Mouse (Mus musculus) hindbrain, embryonic 11.5 days (tissue): Measurements from ENCODE around the gene C2cd6. TPM values are rescaled to one million over a fixed set of nuclear protein-coding genes. Genes with fewer than 3 reads are reported as not detected.

Experiments
- ATAC-seq: fragments of 200-750 bp; cut with Nextera tagmentation; 2 replicates; pipeline ENCODE4 v1.8.0; 2017; ENCODE audit warnings: mild to moderate bottlenecking, moderate TSS enrichment, moderate library complexity; ENCODE audit not compliant: low FRiP score
- DNase-seq: peaks from one replicate; pipeline ENCODE4 v3.0.0-alpha.2; 2015; ENCODE audit warnings: low spot score
- H3K27ac ChIP-seq: fragments of 300-500 bp; sonication (generic); 2 replicates; pipeline ENCODE4 v1.5.1; 2014; ENCODE audit warnings: mild to moderate bottlenecking, low read depth, low read length
- H3K27me3 ChIP-seq: fragments of 300-500 bp; sonication (generic); 2 replicates; pipeline ENCODE4 v1.6.1; 2014; ENCODE audit warnings: mild to moderate bottlenecking, low read length, moderate library complexity, mixed read lengths; ENCODE audit not compliant: control insufficient read depth, insufficient read depth
- H3K36me3 ChIP-seq: fragments of 300-500 bp; sonication (generic); 2 replicates; pipeline ENCODE4 v1.6.1; 2014; ENCODE audit warnings: mild to moderate bottlenecking, low read length, moderate library complexity, mixed read lengths; ENCODE audit not compliant: control insufficient read depth, insufficient read depth
- H3K4me1 ChIP-seq: fragments of 300-500 bp; sonication (generic); replicated peaks from 2 replicates; pipeline ENCODE4 v1.6.1; 2014; ENCODE audit warnings: low read length, mixed read lengths; ENCODE audit not compliant: control insufficient read depth, insufficient read depth
- H3K4me2 ChIP-seq: fragments of 300-500 bp; sonication (generic); replicated peaks from 2 replicates; pipeline ENCODE4 v1.6.1; 2014; ENCODE audit warnings: mild to moderate bottlenecking, low read depth, low read length
- H3K4me3 ChIP-seq: fragments of 300-500 bp; sonication (generic); 2 replicates; pipeline ENCODE4 v1.5.1; 2014; ENCODE audit warnings: low read depth, low read length
- H3K9ac ChIP-seq: fragments of 300-500 bp; sonication (generic); 2 replicates; pipeline ENCODE4 v1.6.1; 2014; ENCODE audit warnings: low read depth, low read length
- H3K9me3 ChIP-seq: fragments of 300-500 bp; sonication (generic); 2 replicates; pipeline ENCODE4 v1.6.1; 2016; ENCODE audit warnings: low read length; ENCODE audit not compliant: control insufficient read depth
- WGBS: fragments of 180-500 bp; shearing (Covaris S2); extraction: QIAGEN DNeasy Blood & Tissue Kit; methylation state at CpG from one replicate; pipeline ENCODE4 v1.1.7; 2014; 5-methylcytosine and 5-hydroxymethylcytosine counted together
- polyA plus RNA-seq: library from polyadenylated mRNA; unstranded; fragments of >200 nt; fragmentation: Nextera tagmentation; extraction: Ambion mirVana; gene quantifications from 2 replicates; pipeline ENCODE4 v1.2.1, GENCODE M21; 2014

C2cd6 gene
- polyA plus RNA-seq = not detected in 2 replicates

DNA sequence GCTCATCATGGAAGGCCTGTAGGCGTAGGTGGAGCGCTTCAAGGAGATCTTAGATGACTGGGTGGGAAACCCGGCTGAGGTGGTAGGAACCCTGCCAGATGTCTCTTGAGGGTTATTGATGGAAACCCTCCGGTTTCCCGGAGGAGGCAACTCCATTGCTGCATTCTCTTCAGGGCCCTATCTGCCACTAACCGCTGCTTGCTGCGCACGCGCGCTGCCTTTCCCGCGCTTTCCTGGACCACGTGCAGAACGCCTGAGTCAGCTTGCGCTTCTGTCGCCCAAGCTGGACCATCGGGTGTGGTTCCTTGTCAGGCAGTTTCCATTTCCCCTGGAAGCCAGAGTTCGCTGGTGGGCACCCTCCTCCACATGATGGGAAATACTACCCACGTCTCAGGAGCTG lies at the start of gene C2cd6:
Gene C2cd6, minus strand, starts transcription at position 196 of the 400 bp plus-strand sequence.
- ATAC-seq = no peak
- Histone ChIP-seq H3K27ac (no peak within 1 kb of the TSS), H3K9me3 (no peaks in the 10 kb centered on the region), H3K4me2 (no peak within 1 kb of the TSS), H3K27me3 (no peaks in the 10 kb centered on the region), H3K4me3 (no peak within 1 kb of the TSS), H3K9ac (no peak within 1 kb of the TSS), H3K36me3 (no peaks in the 10 kb centered on the region), H3K4me1 (no peaks in the 10 kb centered on the region)
- no peak for DNase-seq
- 96% methylated on average over 19 of the region's 19 CpGs for WGBS

DNA sequence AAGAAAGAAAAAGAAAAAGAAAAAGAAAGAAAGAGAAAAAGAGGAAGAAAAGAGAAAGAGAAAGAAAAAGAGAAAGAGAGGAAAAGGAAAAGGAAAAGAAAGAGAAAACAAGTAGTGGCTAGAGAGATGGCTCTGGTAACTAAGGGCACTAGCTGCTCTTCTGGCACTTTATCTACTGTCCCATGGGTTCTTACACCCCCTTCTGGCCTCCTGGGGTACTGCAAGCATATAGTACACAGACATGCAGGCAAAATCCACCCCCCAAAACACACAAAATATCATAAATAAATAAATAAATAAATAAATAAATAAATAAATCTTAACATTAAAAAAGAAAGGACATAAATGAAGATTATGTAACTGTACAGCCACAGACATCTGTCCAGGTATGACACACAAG lies 48.1 kb upstream of the C2cd6 start:
- H3K4me2 ChIP-seq = no peak overlapping the region
- no peaks in the 10 kb centered on the region for H3K9me3 ChIP-seq
- H3K36me3 ChIP-seq = no peaks in the 10 kb centered on the region
- peak; percentile 72 for DNase-seq
- H3K9ac ChIP-seq = no peak overlapping the region
- ATAC-seq = no peak
- H3K27me3 ChIP-seq = no peaks in the 10 kb centered on the region
- H3K4me1 ChIP-seq = no peaks in the 10 kb centered on the region
- H3K4me3 ChIP-seq = no peak overlapping the region
- H3K27ac ChIP-seq = no peak overlapping the region

DNA sequence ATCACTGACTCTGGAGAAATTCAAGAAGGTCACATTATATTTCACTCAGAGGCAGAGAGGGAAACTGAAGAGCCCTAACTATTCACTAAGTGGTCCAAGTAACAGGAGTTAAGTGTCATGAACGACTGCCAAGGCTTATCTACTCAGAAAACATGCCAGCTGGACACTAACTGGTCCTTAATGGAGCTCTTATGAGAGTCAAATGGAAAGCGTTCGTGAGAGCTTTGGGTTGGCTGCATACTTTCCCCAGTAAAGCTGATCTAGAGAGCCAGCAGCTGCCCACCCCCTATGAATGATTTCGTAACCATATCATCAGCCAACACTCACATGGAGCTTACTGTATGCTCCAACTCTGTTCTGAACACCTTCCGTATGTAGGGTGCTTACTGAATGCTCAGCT lies 39.7 kb upstream of the C2cd6 start:
- no peaks in the 10 kb centered on the region for H3K27me3 ChIP-seq
- WGBS = 83% methylated on average over 5 of the region's 5 CpGs
- ATAC-seq = no peak

DNA sequence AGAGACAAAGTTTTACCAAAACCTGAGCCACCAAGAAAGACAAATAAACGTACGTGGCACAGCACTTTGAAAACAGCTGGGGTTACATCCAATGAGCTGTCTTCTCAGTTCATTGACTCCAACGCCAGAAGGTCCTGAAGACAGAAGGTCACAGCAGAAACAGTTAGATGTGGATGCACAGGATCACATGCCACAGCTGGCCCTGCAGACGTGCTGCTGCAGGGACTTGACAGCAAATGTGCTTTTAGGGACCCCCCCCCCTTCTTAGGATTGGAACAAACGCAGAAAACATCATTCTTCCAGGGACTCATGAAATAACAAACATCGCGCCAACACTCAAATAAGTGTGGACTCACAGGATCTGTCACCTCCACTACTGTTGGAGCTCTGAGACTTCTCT lies 34.2 kb upstream of the C2cd6 start:
- WGBS = 71% methylated on average over 7 of the region's 7 CpGs
- no peak for ATAC-seq
- no peak overlapping the region for H3K4me2 ChIP-seq
- no peak overlapping the region for H3K9ac ChIP-seq
- H3K27ac ChIP-seq = no peak overlapping the region
- DNase-seq = no peak
- H3K27me3 ChIP-seq = no peaks in the 10 kb centered on the region
- no peaks in the 10 kb centered on the region for H3K9me3 ChIP-seq
- no peaks in the 10 kb centered on the region for H3K36me3 ChIP-seq
- H3K4me1 ChIP-seq = no peaks in the 10 kb centered on the region
- H3K4me3 ChIP-seq = no peak overlapping the region

More for the DNA sequence above, 39.7 kb upstream of the C2cd6 start:
- no peaks in the 10 kb centered on the region for H3K4me1 ChIP-seq
- H3K9me3 ChIP-seq = no peaks in the 10 kb centered on the region
- no peak overlapping the region for H3K4me2 ChIP-seq
- H3K9ac ChIP-seq = no peak overlapping the region
- no peak for DNase-seq
- H3K4me3 ChIP-seq = no peak overlapping the region
- H3K36me3 ChIP-seq = no peaks in the 10 kb centered on the region
- H3K27ac ChIP-seq = no peak overlapping the region

- Histone ChIP-seq H3K4me2 (no peak overlapping the region), H3K27ac (no peak overlapping the region), H3K4me3 (no peak overlapping the region), H3K36me3 (no peaks in the 10 kb centered on the region), H3K27me3 (no peaks in the 10 kb centered on the region), H3K9me3 (no peaks in the 10 kb centered on the region), H3K9ac (no peak overlapping the region), H3K4me1 (no peaks in the 10 kb centered on the region)
- DNase-seq (no peak), ATAC-seq (no peak)
- 78% methylated on average over 5 of the region's 5 CpGs for WGBS
Observed at GRCm38 (mm10) chr1:59125558-59125957, 30.9 kb upstream of the C2cd6 start.

DNA sequence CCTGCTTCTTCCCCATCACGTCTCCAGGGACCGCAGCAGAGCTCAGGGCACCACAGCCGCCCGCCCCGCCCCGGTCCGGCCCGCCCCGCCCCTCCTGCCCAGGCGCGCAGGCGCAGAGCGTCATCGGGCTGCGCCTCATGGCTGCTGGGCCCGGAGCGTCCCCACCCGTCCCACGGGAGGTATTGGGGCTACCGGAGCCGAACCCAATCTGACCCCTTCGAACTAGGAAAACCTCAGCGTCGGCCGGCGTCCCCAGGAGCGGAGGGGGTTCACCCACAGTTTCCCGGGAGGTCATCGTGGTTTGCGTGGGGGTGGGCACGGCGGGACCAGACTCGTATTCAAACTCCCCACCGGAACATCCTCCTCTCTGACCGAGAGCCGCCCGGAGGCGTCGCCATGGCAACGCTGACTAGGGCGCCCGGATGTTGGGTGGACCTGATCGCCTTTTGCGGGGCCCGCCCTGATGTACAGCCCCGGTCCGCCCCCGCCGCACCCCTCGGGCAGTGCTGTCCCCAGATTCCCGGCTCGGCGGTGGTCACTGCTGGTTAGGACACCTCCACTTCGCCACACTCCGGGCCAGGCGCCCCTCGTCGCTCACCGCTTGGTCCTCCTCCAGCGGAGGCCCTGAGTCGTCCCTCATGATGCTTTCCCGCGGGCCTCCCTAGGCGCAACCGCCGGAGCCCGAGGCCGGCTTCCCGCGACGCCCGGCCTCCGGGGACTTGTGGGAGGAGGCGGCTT lies 25.2 kb upstream of the C2cd6 start, which contains the start of gene Tmem237:
Gene Tmem237, minus strand, starts transcription at position 689 of the 738 bp plus-strand sequence.
- Histone ChIP-seq H3K27me3 (no peaks in the 10 kb centered on the region), H3K36me3 (no peaks in the 10 kb centered on the region), H3K9me3 (no peaks in the 10 kb centered on the region), H3K4me3 (peak within 1 kb of the TSS; percentile 74), H3K27ac (peak within 1 kb of the TSS; percentile 91), H3K4me1 (no peaks in the 10 kb centered on the region), H3K4me2 (peak within 1 kb of the TSS; percentile 81), H3K9ac (peak within 1 kb of the TSS; percentile 92)
- ATAC-seq (peak; percentile 99), DNase-seq (peak; percentile 96)
- 1% methylated on average over 57 of the region's 74 CpGs for WGBS

GRCm38 (mm10) chr1:59110524-59110923 lies 15.8 kb upstream of the C2cd6 start:
- H3K4me3 ChIP-seq = no peak overlapping the region
- ATAC-seq = no peak
- no peaks in the 10 kb centered on the region for H3K9me3 ChIP-seq
- H3K4me1 ChIP-seq = no peaks in the 10 kb centered on the region
- no peak for DNase-seq
- peaks cover 4% of the 10 kb centered on the region; the same call in 1 of the 2 replicates for H3K36me3 ChIP-seq
- no peak overlapping the region for H3K9ac ChIP-seq
- H3K4me2 ChIP-seq = no peak overlapping the region
- H3K27me3 ChIP-seq = no peaks in the 10 kb centered on the region
- 89% methylated on average over 8 of the region's 8 CpGs for WGBS
- no peak overlapping the region for H3K27ac ChIP-seq

DNA sequence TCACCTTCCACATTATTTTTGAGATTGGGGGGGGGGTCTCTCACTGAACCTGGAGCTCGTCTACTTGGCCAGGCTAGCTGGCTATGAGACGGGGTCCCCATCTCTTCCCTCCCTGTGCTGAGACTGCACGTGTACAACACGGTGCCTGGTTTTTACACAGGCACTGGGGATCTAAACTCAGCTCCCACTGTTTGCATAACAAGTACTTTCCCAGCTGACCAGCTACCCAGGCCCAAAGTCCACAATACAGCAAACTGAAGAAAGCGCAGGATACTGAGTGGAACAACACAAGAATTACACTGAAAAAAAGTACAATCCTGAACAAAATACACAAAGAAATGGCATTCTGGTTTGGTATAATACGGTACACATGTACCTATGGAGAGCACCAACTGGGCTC lies 7.4 kb upstream of the C2cd6 start:
- no peaks in the 10 kb centered on the region for H3K4me1 ChIP-seq
- DNase-seq = no peak
- H3K4me2 ChIP-seq = no peak overlapping the region
- H3K4me3 ChIP-seq = no peak overlapping the region
- WGBS = 89% methylated on average over 6 of the region's 6 CpGs
- H3K36me3 ChIP-seq = peaks cover 5% of the 10 kb centered on the region; the same call in 1 of the 2 replicates
- no peaks in the 10 kb centered on the region for H3K9me3 ChIP-seq
- no peak overlapping the region for H3K27ac ChIP-seq
- no peak for ATAC-seq
- H3K27me3 ChIP-seq = no peaks in the 10 kb centered on the region
- no peak overlapping the region for H3K9ac ChIP-seq

GRCm38 (mm10) chr1:59101020-59101419 lies 6.3 kb upstream of the C2cd6 start:
- 84% methylated on average over 5 of the region's 5 CpGs for WGBS
- no peak for DNase-seq
- Histone ChIP-seq H3K9me3 (no peaks in the 10 kb centered on the region), H3K4me3 (no peak overlapping the region), H3K4me1 (no peaks in the 10 kb centered on the region), H3K9ac (no peak overlapping the region), H3K4me2 (no peak overlapping the region), H3K36me3 (peaks cover 4% of the 10 kb centered on the region; the same call in 1 of the 2 replicates), H3K27me3 (no peaks in the 10 kb centered on the region), H3K27ac (no peak overlapping the region)
- ATAC-seq = no peak
